Mouse (Mus musculus) G1E (cell line): Measurements from ENCODE around the gene Dlgap1. TPM values are rescaled to one million over a fixed set of nuclear protein-coding genes. Genes with fewer than 3 reads are reported as not detected.

Experiments used
- ATAC-seq: 2 replicates; pipeline ENCODE4 v1.8.0; 2016; ENCODE audit warnings: mild to moderate bottlenecking; ENCODE audit not compliant: insufficient number of reproducible peaks, poor library complexity, low FRiP score, severe bottlenecking; ENCODE audit errors: extremely low read depth
- DNase-seq: peaks from one replicate; pipeline ENCODE4 v3.0.0; 2012; ENCODE audit warnings: low spot score
- H3K27me3 ChIP-seq: 2 replicates; pipeline ENCODE4 v1.6.1; 2012; ENCODE audit warnings: mild to moderate bottlenecking, low read length, inconsistent platforms; ENCODE audit not compliant: insufficient read depth
- H3K36me3 ChIP-seq: replicated peaks from 2 replicates; pipeline ENCODE3; 2012; ENCODE audit warnings: mild to moderate bottlenecking, inconsistent platforms
- H3K4me1 ChIP-seq: 2 replicates; pipeline ENCODE4 v1.6.1; 2012; ENCODE audit warnings: low read depth, low read length, inconsistent platforms, mixed read lengths; ENCODE audit not compliant: insufficient read depth
- H3K4me3 ChIP-seq: 2 replicates; pipeline ENCODE4 v1.5.1; 2012; ENCODE audit warnings: low read depth, mild to moderate bottlenecking, inconsistent platforms, low read length, moderate library complexity, mixed read lengths
- H3K9me3 ChIP-seq: replicated peaks from 2 replicates; pipeline ENCODE4 v1.6.1; 2012; ENCODE audit warnings: inconsistent platforms
- CTCF ChIP-seq: IDR thresholded peaks from 2 replicates; pipeline ENCODE4 v1.5.1; 2012; ENCODE audit warnings: low read depth, low read length, inconsistent platforms, mixed read lengths
- GATA1 ChIP-seq: IDR thresholded peaks from 2 replicates; pipeline ENCODE4 v1.6.1; 2012; ENCODE audit warnings: borderline replicate concordance, low read length, inconsistent platforms, mixed read lengths
- GATA2 ChIP-seq: IDR thresholded peaks from 2 replicates; pipeline ENCODE4 v1.6.1; 2012; ENCODE audit warnings: low read depth, low read length, inconsistent platforms, borderline replicate concordance
- POLR2AphosphoS5 ChIP-seq: IDR thresholded peaks from 2 replicates; pipeline ENCODE4 v1.6.1; 2012; ENCODE audit warnings: low read depth, low read length, inconsistent platforms; ENCODE audit not compliant: insufficient replicate concordance
- TAL1 ChIP-seq: conservative IDR thresholded peaks from 2 replicates; pipeline ENCODE4 v1.6.1; 2012; ENCODE audit warnings: low read depth, low read length, inconsistent platforms, mixed read lengths
- polyA plus RNA-seq: library from polyadenylated mRNA; stranded (reverse); fragments of >175 nt; gene quantifications from 2 replicates; pipeline ENCODE4 v1.2.3, GENCODE M21; 2012
- total RNA-seq, 2 experiments: library from RNA; stranded (forward) in 1 of 2; stranded (reverse) in 1 of 2; fragments of 200-1000 nt in 1 of 2; fragments of >200 nt in 1 of 2; fragmentation: Nextera tagmentation in 1 of 2; gene quantifications; 2 replicates each; pipeline ENCODE4 v1.2.3; 2014 to 2017

Gene Dlgap1
- total and polyA plus RNA-seq, 3 experiments = 0.22 TPM; not detected in 2

- TF ChIP-seq GATA2 (no peak), GATA1 (no peak), POLR2AphosphoS5 (no peak), TAL1 (no peak), CTCF (no peak)
- Histone ChIP-seq H3K9me3 (peaks cover 59% of the 10 kb centered on the region), H3K4me3 (no peak overlapping the region), H3K4me1 (no peaks in the 10 kb centered on the region), H3K36me3 (no peaks in the 10 kb centered on the region), H3K27me3 (no peaks in the 10 kb centered on the region)
- no peak for ATAC-seq
- DNase-seq = no peak
Measured at GRCm38 (mm10) chr17:70707819-70708140, 738.9 kb downstream of the Dlgap1 start.

GRCm38 (mm10) chr17:70709545-70709944 lies 740.7 kb downstream of the Dlgap1 start:
- no peak overlapping the region for H3K4me3 ChIP-seq
- peaks cover 60% of the 10 kb centered on the region for H3K9me3 ChIP-seq
- ATAC-seq (no peak), DNase-seq (no peak)
- H3K36me3 ChIP-seq = no peaks in the 10 kb centered on the region
- no peaks in the 10 kb centered on the region for H3K27me3 ChIP-seq
- no peaks in the 10 kb centered on the region for H3K4me1 ChIP-seq
- TF ChIP-seq GATA1 (no peak), CTCF (no peak), TAL1 (no peak), GATA2 (no peak), POLR2AphosphoS5 (no peak)

GRCm38 (mm10) chr17:70713470-70713869 lies 744.6 kb downstream of the Dlgap1 start:
- H3K4me1 ChIP-seq = no peaks in the 10 kb centered on the region
- no peak for DNase-seq
- H3K4me3 ChIP-seq = no peak overlapping the region
- no peaks in the 10 kb centered on the region for H3K27me3 ChIP-seq
- no peaks in the 10 kb centered on the region for H3K36me3 ChIP-seq
- TF ChIP-seq TAL1 = no peak
- no peak for TF ChIP-seq GATA1
- no peak for TF ChIP-seq GATA2
- TF ChIP-seq POLR2AphosphoS5 = no peak
- no peak for TF ChIP-seq CTCF
- H3K9me3 ChIP-seq = peaks cover 48% of the 10 kb centered on the region
- ATAC-seq = no peak

- Histone ChIP-seq H3K4me1 (no peaks in the 10 kb centered on the region), H3K27me3 (no peaks in the 10 kb centered on the region), H3K9me3 (peaks cover 46% of the 10 kb centered on the region), H3K36me3 (no peaks in the 10 kb centered on the region), H3K4me3 (no peak overlapping the region)
- ATAC-seq (no peak), DNase-seq (no peak)
- TF ChIP-seq POLR2AphosphoS5 (no peak), CTCF (no peak), GATA2 (no peak), TAL1 (no peak), GATA1 (no peak)
Measured at GRCm38 (mm10) chr17:70719684-70720324, 750.9 kb downstream of the Dlgap1 start.

GRCm38 (mm10) chr17:70720766-70721165 lies 751.9 kb downstream of the Dlgap1 start:
- H3K4me3 ChIP-seq = no peak overlapping the region
- H3K9me3 ChIP-seq = peaks cover 49% of the 10 kb centered on the region
- no peaks in the 10 kb centered on the region for H3K27me3 ChIP-seq
- DNase-seq (no peak), ATAC-seq (no peak)
- TF ChIP-seq TAL1 = no peak
- TF ChIP-seq CTCF = no peak
- no peak for TF ChIP-seq GATA2
- no peak for TF ChIP-seq POLR2AphosphoS5
- no peak for TF ChIP-seq GATA1
- no peaks in the 10 kb centered on the region for H3K36me3 ChIP-seq
- no peaks in the 10 kb centered on the region for H3K4me1 ChIP-seq

GRCm38 (mm10) chr17:70722146-70722545 lies 753.3 kb downstream of the Dlgap1 start:
- no peaks in the 10 kb centered on the region for H3K4me1 ChIP-seq
- peaks cover 46% of the 10 kb centered on the region for H3K9me3 ChIP-seq
- DNase-seq (no peak), ATAC-seq (no peak)
- no peaks in the 10 kb centered on the region for H3K36me3 ChIP-seq
- H3K27me3 ChIP-seq = no peaks in the 10 kb centered on the region
- TF ChIP-seq POLR2AphosphoS5 (no peak), CTCF (no peak), TAL1 (no peak), GATA1 (no peak), GATA2 (no peak)
- no peak overlapping the region for H3K4me3 ChIP-seq
